Mouse (Mus musculus) heart, embryonic 12.5 days (tissue): ENCODE results near the gene Galc. TPM values are rescaled to one million over a fixed set of nuclear protein-coding genes. Genes with fewer than 3 reads are reported as not detected.

Source experiments
- ATAC-seq: fragments of 200-750 bp; cut with Nextera tagmentation; 2 replicates; pipeline ENCODE4 v1.8.0; 2017; ENCODE audit warnings: moderate TSS enrichment, moderate library complexity; ENCODE audit not compliant: insufficient number of reproducible peaks, low FRiP score
- H3K27ac ChIP-seq: fragments of 300-500 bp; sonication (generic); 2 replicates; pipeline ENCODE4 v1.5.1; 2016; ENCODE audit warnings: mild to moderate bottlenecking, moderate library complexity; ENCODE audit not compliant: poor library complexity, severe bottlenecking
- H3K27me3 ChIP-seq: fragments of 300-500 bp; sonication (generic); replicated peaks from 2 replicates; pipeline ENCODE4 v1.6.1; 2016; ENCODE audit warnings: mild to moderate bottlenecking, moderate library complexity
- H3K36me3 ChIP-seq: fragments of 300-500 bp; sonication (generic); 2 replicates; pipeline ENCODE4 v1.6.1; 2016; ENCODE audit warnings: mild to moderate bottlenecking, moderate library complexity
- H3K4me1 ChIP-seq: fragments of 300-500 bp; sonication (generic); replicated peaks from 2 replicates; pipeline ENCODE4 v1.6.1; 2016; ENCODE audit warnings: mild to moderate bottlenecking
- H3K4me2 ChIP-seq: fragments of 300-500 bp; sonication (generic); 2 replicates; pipeline ENCODE4 v1.6.1; 2016; ENCODE audit warnings: mild to moderate bottlenecking, moderate library complexity
- H3K4me3 ChIP-seq: fragments of 300-500 bp; sonication (generic); 2 replicates; pipeline ENCODE4 v1.5.1; 2016; ENCODE audit warnings: mild to moderate bottlenecking
- H3K9ac ChIP-seq: fragments of 300-500 bp; sonication (generic); 2 replicates; pipeline ENCODE4 v1.6.1; 2016; ENCODE audit warnings: mild to moderate bottlenecking, moderate library complexity
- H3K9me3 ChIP-seq: fragments of 300-500 bp; sonication (generic); replicated peaks from 2 replicates; pipeline ENCODE4 v1.6.1; 2016; ENCODE audit warnings: mild to moderate bottlenecking, moderate library complexity
- WGBS: fragments of 180-500 bp; shearing (Covaris S2); methylation state at CpG from one replicate; pipeline ENCODE4 v1.1.7; 2016; 5-methylcytosine and 5-hydroxymethylcytosine counted together
- polyA plus RNA-seq: library from polyadenylated mRNA; unstranded; fragments of >200 nt; fragmentation: Nextera tagmentation; extraction: Ambion mirVana; gene quantifications from 2 replicates; pipeline ENCODE4 v1.2.1, GENCODE M21; 2016

Galc gene
- polyA plus RNA-seq = 8.5 and 9.2 TPM in 2 replicates

GRCm38 (mm10) chr12:98258845-98259517, at the start of gene Galc:
Gene Galc, minus strand, starts transcription at chr12:98259459.
- H3K9ac ChIP-seq = peak within 1 kb of the TSS; percentile 93
- H3K4me2 ChIP-seq = peak within 1 kb of the TSS; percentile 81
- under 1% methylated on average over 73 of the region's 76 CpGs for WGBS
- peak; percentile 91 for ATAC-seq
- H3K4me1 ChIP-seq = peaks cover 9% of the 10 kb centered on the region
- H3K36me3 ChIP-seq = no peaks in the 10 kb centered on the region
- H3K27me3 ChIP-seq = no peaks in the 10 kb centered on the region
- H3K9me3 ChIP-seq = no peaks in the 10 kb centered on the region
- H3K4me3 ChIP-seq = peak within 1 kb of the TSS; percentile 86
- H3K27ac ChIP-seq = peak within 1 kb of the TSS; percentile 97

- WGBS = 78% methylated on average over 7 of the region's 7 CpGs
- Histone ChIP-seq H3K36me3 (no peaks in the 10 kb centered on the region), H3K9me3 (no peaks in the 10 kb centered on the region), H3K27me3 (no peaks in the 10 kb centered on the region), H3K9ac (no peak overlapping the region), H3K4me1 (peaks cover 7% of the 10 kb centered on the region), H3K4me3 (no peak overlapping the region), H3K4me2 (no peak overlapping the region), H3K27ac (no peak overlapping the region)
- no peak for ATAC-seq
These were observed 48.1 kb upstream of the Galc start for GRCm38 (mm10) chr12:98307179-98307915.

GRCm38 (mm10) chr12:98303013-98303412, 43.8 kb upstream of the Galc start:
- Histone ChIP-seq H3K9ac (no peak overlapping the region), H3K27ac (no peak overlapping the region), H3K4me3 (no peak overlapping the region), H3K27me3 (no peaks in the 10 kb centered on the region), H3K4me1 (peaks cover 13% of the 10 kb centered on the region), H3K9me3 (no peaks in the 10 kb centered on the region), H3K4me2 (no peak overlapping the region), H3K36me3 (no peaks in the 10 kb centered on the region)
- ATAC-seq = no peak
- WGBS = 89% methylated on average over 1 of the region's 1 CpGs

GRCm38 (mm10) chr12:98301980-98302379, 42.7 kb upstream of the Galc start:
- H3K4me3 ChIP-seq = no peak overlapping the region
- no peak overlapping the region for H3K9ac ChIP-seq
- H3K27me3 ChIP-seq = no peaks in the 10 kb centered on the region
- WGBS = 42% methylated on average over 5 of the region's 5 CpGs
- no peaks in the 10 kb centered on the region for H3K36me3 ChIP-seq
- ATAC-seq = no peak
- H3K9me3 ChIP-seq = no peaks in the 10 kb centered on the region
- peaks cover 13% of the 10 kb centered on the region for H3K4me1 ChIP-seq
- no peak overlapping the region for H3K27ac ChIP-seq
- H3K4me2 ChIP-seq = no peak overlapping the region

GRCm38 (mm10) chr12:98294241-98294640, 35.0 kb upstream of the Galc start:
- 60% methylated on average over 2 of the region's 2 CpGs for WGBS
- no peak for ATAC-seq
- Histone ChIP-seq H3K4me2 (no peak overlapping the region), H3K27ac (no peak overlapping the region), H3K4me3 (no peak overlapping the region), H3K27me3 (no peaks in the 10 kb centered on the region), H3K36me3 (no peaks in the 10 kb centered on the region), H3K9ac (no peak overlapping the region), H3K9me3 (no peaks in the 10 kb centered on the region), H3K4me1 (peaks cover 12% of the 10 kb centered on the region)

- Histone ChIP-seq H3K9ac (no peak overlapping the region), H3K27ac (peak overlapping the region; percentile 54; the same call in 1 of the 2 replicates), H3K36me3 (no peaks in the 10 kb centered on the region), H3K9me3 (no peaks in the 10 kb centered on the region), H3K27me3 (no peaks in the 10 kb centered on the region), H3K4me1 (peaks cover 12% of the 10 kb centered on the region), H3K4me2 (no peak overlapping the region), H3K4me3 (no peak overlapping the region)
- 15% methylated on average over 4 of the region's 4 CpGs for WGBS
- no peak for ATAC-seq
These were observed 33.0 kb upstream of the Galc start for GRCm38 (mm10) chr12:98292278-98292677.

- H3K9ac ChIP-seq = no peak overlapping the region
- no peak overlapping the region for H3K4me3 ChIP-seq
- peaks cover 12% of the 10 kb centered on the region for H3K4me1 ChIP-seq
- no peak overlapping the region for H3K4me2 ChIP-seq
- H3K27me3 ChIP-seq = no peaks in the 10 kb centered on the region
- H3K27ac ChIP-seq = no peak overlapping the region
- ATAC-seq = no peak
- whole genome bisulfite sequencing = 74% methylated on average over 3 of the region's 3 CpGs
- H3K9me3 ChIP-seq = no peaks in the 10 kb centered on the region
- H3K36me3 ChIP-seq = no peaks in the 10 kb centered on the region
These were observed 31.2 kb upstream of the Galc start for GRCm38 (mm10) chr12:98290475-98290874.

GRCm38 (mm10) chr12:98284477-98284876, 25.2 kb upstream of the Galc start:
- H3K4me1 ChIP-seq = peaks cover 8% of the 10 kb centered on the region
- no peak overlapping the region for H3K27ac ChIP-seq
- H3K9ac ChIP-seq = no peak overlapping the region
- no peaks in the 10 kb centered on the region for H3K36me3 ChIP-seq
- H3K4me2 ChIP-seq = no peak overlapping the region
- no peaks in the 10 kb centered on the region for H3K9me3 ChIP-seq
- H3K27me3 ChIP-seq = no peaks in the 10 kb centered on the region
- no peak overlapping the region for H3K4me3 ChIP-seq
- ATAC-seq = no peak
- WGBS = 86% methylated on average over 3 of the region's 3 CpGs

GRCm38 (mm10) chr12:98283487-98283860, 24.2 kb upstream of the Galc start:
- ATAC-seq = no peak
- Histone ChIP-seq H3K27me3 (no peaks in the 10 kb centered on the region), H3K9me3 (no peaks in the 10 kb centered on the region), H3K4me1 (peaks cover 8% of the 10 kb centered on the region), H3K9ac (no peak overlapping the region), H3K27ac (no peak overlapping the region; the same call in 1 of the 2 replicates), H3K4me2 (peak overlapping the region; percentile 1; the same call in 1 of the 2 replicates), H3K4me3 (no peak overlapping the region), H3K36me3 (no peaks in the 10 kb centered on the region)
- 37% methylated on average over 3 of the region's 3 CpGs for WGBS

GRCm38 (mm10) chr12:98282776-98283486, 23.7 kb upstream of the Galc start:
- WGBS = 64% methylated on average over 14 of the region's 14 CpGs
- no peak for ATAC-seq
- H3K36me3 ChIP-seq = no peaks in the 10 kb centered on the region
- H3K4me1 ChIP-seq = peaks cover 8% of the 10 kb centered on the region
- H3K4me2 ChIP-seq = peak overlapping the region; percentile 1; the same call in 1 of the 2 replicates
- no peaks in the 10 kb centered on the region for H3K27me3 ChIP-seq
- no peaks in the 10 kb centered on the region for H3K9me3 ChIP-seq
- no peak overlapping the region; the same call in 1 of the 2 replicates for H3K27ac ChIP-seq
- H3K4me3 ChIP-seq = no peak overlapping the region
- no peak overlapping the region for H3K9ac ChIP-seq

GRCm38 (mm10) chr12:98280996-98281395, 21.7 kb upstream of the Galc start:
- Histone ChIP-seq H3K4me1 (peaks cover 8% of the 10 kb centered on the region), H3K4me3 (no peak overlapping the region), H3K27ac (no peak overlapping the region), H3K9me3 (no peaks in the 10 kb centered on the region), H3K36me3 (no peaks in the 10 kb centered on the region), H3K4me2 (no peak overlapping the region), H3K27me3 (no peaks in the 10 kb centered on the region), H3K9ac (no peak overlapping the region)
- ATAC-seq = no peak
- 68% methylated on average over 8 of the region's 8 CpGs for WGBS
